Mouse (Mus musculus) gastrocnemius, postnatal 36 days (tissue): Measurements from ENCODE around the gene Hnrnpm. TPM values are rescaled to one million over a fixed set of nuclear protein-coding genes. Genes with fewer than 3 reads are reported as not detected.

Source experiments
- DNase-seq, 2 experiments: peaks; one replicate each; pipeline ENCODE4 v3.0.0; 2022
- intact Hi-C: fragments of 180-260 bp; cut with DNase I; formaldehyde crosslinking; loops from one replicate; pipeline ENCODE4 v1.15.1; 2025
- total RNA-seq, 2 experiments: library from RNA; stranded (reverse); gene quantifications; 2 replicates each; pipeline ENCODE4 v1.2.3; 2021

Gene Hnrnpm
- total RNA-seq, 2 experiments from 2014 or later, result 57.9 to 64.7 TPM

DNA sequence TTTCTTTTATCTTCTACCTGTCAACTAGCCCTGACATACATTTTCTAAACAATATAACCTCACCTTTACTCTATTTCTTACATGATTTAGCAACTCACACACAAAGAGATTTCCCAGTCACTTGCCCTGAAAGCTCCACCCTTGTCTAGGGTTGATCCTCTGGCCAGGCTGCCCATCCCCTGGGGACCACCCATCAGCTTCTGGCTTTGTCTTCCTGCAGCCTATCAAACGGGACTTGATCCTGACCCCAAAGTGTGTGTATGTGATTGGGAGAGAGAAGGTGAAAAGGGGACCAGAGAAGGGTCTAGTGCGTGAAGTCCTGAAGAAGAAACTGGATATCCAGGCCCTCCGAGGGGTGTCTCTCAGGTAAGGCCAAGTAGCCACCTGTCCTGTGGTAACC is 85.8 kb downstream of the Hnrnpm start:
- intact Hi-C loops, result no loop called here
- no peak for DNase-seq

DNA sequence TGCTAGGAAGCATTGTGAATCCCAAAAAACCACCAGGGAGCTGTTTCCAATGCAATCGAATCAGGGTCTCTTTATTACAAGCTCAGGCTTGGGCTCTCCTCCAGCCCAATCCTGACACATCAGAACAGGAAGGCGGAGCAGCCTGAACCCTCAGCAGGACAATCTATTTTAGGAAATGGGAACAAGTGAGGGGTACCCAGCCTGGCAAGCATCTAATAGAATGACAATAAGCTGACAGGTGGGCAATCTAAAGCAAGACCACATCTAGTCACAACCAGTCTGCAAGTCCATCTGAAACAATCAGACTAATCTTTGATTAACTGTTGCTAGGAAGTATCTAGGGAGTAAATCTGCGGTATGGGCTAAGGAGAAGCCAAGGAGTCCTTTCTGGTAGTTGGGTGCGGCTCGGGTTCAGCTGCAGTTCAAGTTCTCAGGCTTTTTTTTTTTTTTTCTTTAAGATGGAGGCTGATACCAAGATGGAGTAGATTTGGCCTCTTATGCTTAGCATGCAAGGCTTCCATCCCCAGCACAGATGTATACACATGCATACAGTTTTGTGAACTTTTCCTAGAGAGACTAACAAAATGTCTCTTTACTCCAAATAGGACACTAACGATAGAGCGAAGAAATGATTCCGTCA is 86.7 kb downstream of the Hnrnpm start:
- intact Hi-C loops, result no loop called here
- no peak for DNase-seq

DNA sequence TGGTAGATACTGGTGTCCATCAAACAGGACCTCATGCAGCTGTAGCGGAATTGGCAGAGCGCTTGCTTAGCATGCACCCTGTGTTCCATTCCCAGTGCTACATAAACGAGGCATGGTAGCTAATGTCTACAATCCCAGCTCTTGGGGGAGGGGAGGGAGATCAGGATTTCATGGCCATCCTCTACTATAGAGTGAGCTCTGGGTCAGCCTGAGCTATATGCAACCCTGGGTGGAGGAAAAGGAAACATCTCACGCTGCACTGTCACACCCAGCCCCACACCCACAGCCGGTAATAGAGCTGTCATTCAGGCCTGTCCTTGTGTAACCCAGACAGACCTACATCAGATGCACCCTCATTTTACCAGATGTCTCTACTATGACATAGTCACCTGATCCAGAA is 88.2 kb downstream of the Hnrnpm start:
- DNase-seq, result no peak
- intact Hi-C loops, result no loop called here

DNA sequence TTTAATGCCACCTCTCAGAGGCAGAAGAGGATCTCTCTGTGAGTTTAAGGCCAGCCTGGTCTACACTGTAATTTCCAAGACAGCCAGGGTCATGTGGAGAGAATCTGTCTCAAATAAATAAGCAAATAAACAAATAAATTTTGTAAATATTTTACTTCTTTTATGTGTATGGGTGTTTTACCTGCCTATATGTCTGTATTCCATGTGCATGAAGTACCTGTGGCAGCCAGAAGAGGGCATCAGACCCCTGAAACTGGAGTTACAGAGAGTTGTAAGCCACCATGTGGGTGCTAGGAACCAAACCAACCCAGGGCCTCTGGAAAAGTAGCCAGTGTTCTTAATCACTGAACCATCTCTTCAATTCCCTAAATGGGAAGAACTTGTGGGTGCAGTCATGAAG is 89.4 kb downstream of the Hnrnpm start:
- intact Hi-C loops, result no loop called here
- DNase-seq, result no peak

Other genes starting within 250 kb of the Hnrnpm start
- 1 to 10 TPM; 8.0 to 9.4 TPM for gene Adamts10, start 162.7 kb downstream of the Hnrnpm start, total RNA-seq
- gene Myo1f, start 131.2 kb downstream of the Hnrnpm start, total RNA-seq, result 1 to 10 TPM in 1 of 2 experiments, under 1 TPM in 1; 0.77 to 1.4 TPM
- 1 to 10 TPM; 6.6 to 7.8 TPM for gene Zfp414, start 57.8 kb downstream of the Hnrnpm start, total RNA-seq
- gene Pram1, start 48.8 kb downstream of the Hnrnpm start, total RNA-seq, result not detected
- gene March2, start 31.8 kb upstream of the Hnrnpm start, total RNA-seq, result 10 to 100 TPM; 83.8 to 92.6 TPM
- 100 to 1,000 TPM; 120 to 147 TPM for gene Rab11b, start 73.7 kb upstream of the Hnrnpm start, total RNA-seq
- gene Angptl4, start 95.0 kb upstream of the Hnrnpm start, total RNA-seq, result 10 to 100 TPM in 1 of 2 experiments, 1 to 10 TPM in 1; 8.0 to 11.7 TPM
- gene Kank3, start 123.7 kb upstream of the Hnrnpm start, total RNA-seq, result 10 to 100 TPM; 15.3 to 22.5 TPM
- gene Rps28, start 137.7 kb upstream of the Hnrnpm start, total RNA-seq, result 100 to 1,000 TPM; 503 to 584 TPM
- gene Ndufa7, start 137.7 kb upstream of the Hnrnpm start, total RNA-seq, result 100 to 1,000 TPM; 325 to 364 TPM
- gene Cd320, start 156.2 kb upstream of the Hnrnpm start, total RNA-seq, result 10 to 100 TPM; 13.3 to 15.2 TPM
- gene Gm7029, start 187.0 kb upstream of the Hnrnpm start, total RNA-seq, result not detected
- gene Kifc1, start 203.8 kb upstream of the Hnrnpm start, total RNA-seq, result 1 to 10 TPM in 1 of 2 experiments, under 1 TPM in 1; 0.74 to 1.1 TPM
- not detected for gene Platr17, start 218.3 kb upstream of the Hnrnpm start, total RNA-seq
- gene Daxx, start 222.6 kb upstream of the Hnrnpm start, total RNA-seq, result 10 to 100 TPM in 1 of 2 experiments, 1 to 10 TPM in 1; 9.3 to 11.3 TPM
- gene Tapbp, start 229.0 kb upstream of the Hnrnpm start, total RNA-seq, result 10 to 100 TPM; 31.8 to 34.7 TPM
- 10 to 100 TPM; 12.6 to 16.6 TPM for gene Zbtb22, start 229.0 kb upstream of the Hnrnpm start, total RNA-seq
- 10 to 100 TPM; 26.5 to 28.3 TPM for gene Rgl2, start 242.7 kb upstream of the Hnrnpm start, total RNA-seq